Mouse (Mus musculus): ENCODE results near the gene Mmp8. TPM values are rescaled to one million over a fixed set of nuclear protein-coding genes. Genes with fewer than 3 reads are reported as not detected.
A peak's percentile ranks its signal among the peaks of the same experiment; 100 is the strongest.

Gene Mmp8
- total RNA-seq, 2 experiments from 2014 or later: not detected

DNA sequence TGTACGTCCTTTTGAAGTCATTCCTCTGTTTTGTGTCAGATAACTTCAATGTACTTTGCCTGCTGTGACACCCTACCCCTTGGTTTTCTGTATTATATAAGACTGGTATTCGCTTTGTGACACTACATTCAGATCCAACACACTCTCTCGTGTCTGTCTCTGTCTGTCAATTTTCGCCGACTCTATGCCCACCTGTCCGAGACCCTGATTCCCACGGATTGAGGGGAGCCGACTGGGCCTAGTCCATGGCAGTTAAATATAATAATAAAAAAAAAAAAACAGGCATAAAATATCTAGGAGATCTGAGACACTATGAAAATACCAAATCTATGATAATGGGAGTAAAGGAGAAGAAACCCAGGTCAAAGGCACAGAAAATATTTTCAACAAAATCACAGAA is 31.8 kb downstream of the Mmp8 start:
- intact Hi-C loops (cut with DNase I): loop anchor here (5.0 kb wide), 1 partner anchor 373 kb away; no protein-coding TSS in a partner anchor
- DNase-seq: no peak

DNA sequence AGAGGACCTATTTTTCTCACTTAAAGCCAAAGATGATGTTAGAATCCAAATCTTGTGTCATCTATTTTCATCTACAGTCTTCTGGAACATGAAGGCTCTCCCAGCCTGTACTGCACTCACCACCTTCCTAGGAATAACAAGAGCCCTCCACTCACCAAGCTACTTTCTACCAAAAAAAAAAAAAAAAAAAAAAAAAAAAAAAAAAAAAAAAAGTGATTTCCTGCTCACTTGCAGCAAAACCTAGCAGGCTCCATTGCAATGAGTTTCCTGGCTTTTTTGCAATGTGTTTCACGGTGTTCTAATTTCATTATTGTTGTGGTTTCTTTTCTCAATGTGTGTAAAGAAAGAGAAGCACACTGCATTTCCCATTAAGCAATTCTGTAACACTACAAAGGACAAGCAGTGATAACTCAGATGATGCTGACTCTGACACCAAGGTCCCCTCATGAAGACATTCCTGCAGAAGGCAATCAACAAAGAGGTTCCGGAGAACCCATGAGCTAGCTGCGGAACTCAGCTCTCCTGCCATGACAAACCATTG is 35.1 kb downstream of the Mmp8 start:
- DNase-seq: no peak
- intact Hi-C loops (cut with DNase I): loop anchor here (5.0 kb wide), 1 partner anchor 376 kb away; no protein-coding TSS in a partner anchor

DNA sequence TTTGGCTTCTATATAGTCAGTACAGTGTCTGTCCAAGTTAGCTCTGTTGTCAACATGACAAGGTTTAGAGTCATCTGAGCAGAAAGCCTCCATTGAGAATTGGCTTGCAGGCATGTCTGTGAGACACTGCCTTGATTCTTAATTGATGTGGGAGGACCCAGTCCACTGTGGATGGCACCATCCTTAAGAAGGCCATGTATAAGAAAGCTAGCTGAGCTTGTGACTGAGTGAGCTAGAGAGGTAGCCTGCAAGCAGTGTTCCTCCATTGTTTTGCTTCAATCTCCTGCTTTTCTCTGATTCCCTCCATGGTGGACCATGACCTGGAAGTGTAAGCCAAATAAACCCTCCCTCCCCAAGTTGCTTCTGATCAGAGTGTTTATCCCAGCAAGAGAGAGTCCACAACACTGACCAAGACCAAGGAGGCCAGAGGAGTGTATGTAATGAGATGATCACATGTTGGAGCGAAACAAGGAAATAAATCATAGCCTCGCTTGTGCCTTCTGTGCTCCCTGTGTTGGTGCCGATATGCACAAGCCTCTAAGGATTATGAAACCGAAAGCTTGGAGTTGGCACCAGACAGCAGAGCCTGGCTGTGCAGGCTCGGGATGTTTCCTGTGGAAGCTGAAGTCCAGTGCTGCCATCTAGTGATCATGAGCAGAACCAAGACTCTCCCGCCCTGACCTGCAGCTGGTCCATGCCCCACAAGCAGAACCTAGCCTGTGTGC is 36.7 kb downstream of the Mmp8 start:
- peak; percentile 78 for DNase-seq

DNA sequence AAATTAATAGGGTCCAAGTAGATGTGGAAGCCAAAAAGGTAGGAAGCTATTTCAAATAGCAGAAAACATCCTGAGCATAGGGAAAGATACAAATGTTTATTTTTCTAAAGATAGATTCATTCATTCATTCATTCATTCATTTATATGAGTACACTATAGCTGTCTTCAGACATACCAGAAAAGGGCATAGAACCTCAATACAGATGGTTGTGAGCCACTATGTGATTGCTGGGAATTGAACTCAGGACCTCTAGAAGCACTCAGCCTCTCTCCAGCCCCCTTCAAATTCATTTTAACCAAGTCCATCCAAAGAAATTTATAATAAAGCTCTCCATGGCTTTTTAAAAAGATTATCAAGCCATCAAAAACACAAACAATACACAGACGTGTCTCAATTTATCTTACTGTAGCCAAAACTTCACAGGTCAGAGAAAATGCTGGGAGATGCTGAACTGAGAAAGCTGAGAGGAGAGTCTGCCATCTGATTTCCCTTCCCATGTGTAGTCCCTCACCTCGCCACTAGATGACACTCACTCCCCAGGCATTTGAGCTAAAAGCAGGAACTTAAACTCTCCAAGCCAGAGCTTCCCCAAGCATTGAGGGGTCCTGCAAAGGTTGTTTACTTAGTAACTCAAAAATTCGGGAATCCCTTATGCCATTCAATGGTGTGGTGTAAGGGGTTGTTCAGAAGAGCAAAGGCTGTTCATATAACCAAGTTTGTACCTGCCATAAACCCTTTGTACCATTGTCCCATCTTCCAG is 44.9 kb downstream of the Mmp8 start:
- intact Hi-C loops (cut with DNase I): loop anchor here (10.0 kb wide), 3 partner anchors 292 to 1072 kb away; no protein-coding TSS in a partner anchor
- peak; percentile 66 for DNase-seq

More for the DNA sequence above, 36.7 kb downstream of the Mmp8 start:
- intact Hi-C loops (cut with DNase I): loop anchor here (5.0 kb wide), 1 partner anchor 378 kb away; no protein-coding TSS in a partner anchor

DNA sequence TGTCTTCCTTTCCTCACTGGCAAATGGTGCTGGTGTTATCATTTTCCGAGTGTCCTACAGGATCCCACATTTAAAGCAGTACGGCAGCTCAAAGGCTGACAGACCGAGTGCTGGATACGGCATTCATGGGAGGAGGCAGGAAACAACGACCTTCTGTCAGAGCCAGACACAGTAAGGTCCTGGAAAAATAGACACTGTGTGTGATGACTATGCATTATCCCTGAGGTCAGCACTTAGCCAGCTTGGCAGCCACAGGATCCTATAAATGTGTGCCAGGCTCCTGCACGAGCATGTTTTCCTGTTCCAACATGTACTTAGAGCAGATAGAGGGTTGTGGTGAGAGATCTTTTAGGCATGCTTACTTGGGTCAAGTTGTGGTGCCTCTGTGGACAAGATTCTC is 45.7 kb downstream of the Mmp8 start:
- no peak for DNase-seq

DNA sequence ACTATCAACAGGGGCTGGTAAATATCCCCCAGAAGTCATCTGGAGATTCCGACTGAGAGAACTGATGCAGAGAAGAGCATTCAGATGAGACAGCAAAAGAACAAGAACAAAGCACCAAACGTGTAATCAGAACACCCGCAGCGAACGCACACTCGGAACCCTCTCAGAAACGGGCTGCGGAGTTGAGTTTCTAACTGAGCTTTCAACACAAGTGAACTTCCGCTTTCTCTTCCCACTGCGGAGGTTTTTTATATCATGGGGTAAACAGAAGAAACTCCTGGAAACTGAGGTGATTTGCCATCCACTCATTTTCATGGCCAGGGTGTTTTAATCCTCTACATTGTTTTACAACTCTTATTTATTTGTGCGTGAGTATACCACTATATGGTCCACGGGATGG is 47.4 kb downstream of the Mmp8 start:
- intact Hi-C loops (cut with DNase I): loop anchor here (10.0 kb wide), 3 partner anchors 289 to 1069 kb away; no protein-coding TSS in a partner anchor

More for the DNA sequence above, 45.7 kb downstream of the Mmp8 start:
- intact Hi-C loops (cut with DNase I): loop anchor here (10.0 kb wide), 3 partner anchors 291 to 1071 kb away; no protein-coding TSS in a partner anchor

More for the DNA sequence above, 47.4 kb downstream of the Mmp8 start:
- no peak for DNase-seq

Other genes starting within 250 kb of the Mmp8 start
- not detected for gene Mmp12, start 214.1 kb upstream of the Mmp8 start, total RNA-seq (2021)
- not detected for gene Mmp1b, start 170.4 kb upstream of the Mmp8 start, total RNA-seq (2021)
- gene Mmp3, start 112.6 kb upstream of the Mmp8 start, total RNA-seq (2021): not detected
- not detected for gene Mmp10, start 56.1 kb upstream of the Mmp8 start, total RNA-seq (2021)
- not detected for gene Mmp27, start 12.9 kb downstream of the Mmp8 start, total RNA-seq (2021)
- gene Mmp20, start 69.8 kb downstream of the Mmp8 start, total RNA-seq (2021): not detected
- not detected for gene Mmp7, start 133.6 kb downstream of the Mmp8 start, total RNA-seq (2021)
- gene Tmem123, start 205.6 kb downstream of the Mmp8 start, total RNA-seq (2021): 10 to 100 TPM in 1 of 2 experiments, 1 to 10 TPM in 1; 9.6 to 10.1 TPM

All from left cerebral cortex, postnatal 4 days (tissue).